Mouse (Mus musculus): ENCODE data around the gene Matn1.

Gene Matn1

DNA sequence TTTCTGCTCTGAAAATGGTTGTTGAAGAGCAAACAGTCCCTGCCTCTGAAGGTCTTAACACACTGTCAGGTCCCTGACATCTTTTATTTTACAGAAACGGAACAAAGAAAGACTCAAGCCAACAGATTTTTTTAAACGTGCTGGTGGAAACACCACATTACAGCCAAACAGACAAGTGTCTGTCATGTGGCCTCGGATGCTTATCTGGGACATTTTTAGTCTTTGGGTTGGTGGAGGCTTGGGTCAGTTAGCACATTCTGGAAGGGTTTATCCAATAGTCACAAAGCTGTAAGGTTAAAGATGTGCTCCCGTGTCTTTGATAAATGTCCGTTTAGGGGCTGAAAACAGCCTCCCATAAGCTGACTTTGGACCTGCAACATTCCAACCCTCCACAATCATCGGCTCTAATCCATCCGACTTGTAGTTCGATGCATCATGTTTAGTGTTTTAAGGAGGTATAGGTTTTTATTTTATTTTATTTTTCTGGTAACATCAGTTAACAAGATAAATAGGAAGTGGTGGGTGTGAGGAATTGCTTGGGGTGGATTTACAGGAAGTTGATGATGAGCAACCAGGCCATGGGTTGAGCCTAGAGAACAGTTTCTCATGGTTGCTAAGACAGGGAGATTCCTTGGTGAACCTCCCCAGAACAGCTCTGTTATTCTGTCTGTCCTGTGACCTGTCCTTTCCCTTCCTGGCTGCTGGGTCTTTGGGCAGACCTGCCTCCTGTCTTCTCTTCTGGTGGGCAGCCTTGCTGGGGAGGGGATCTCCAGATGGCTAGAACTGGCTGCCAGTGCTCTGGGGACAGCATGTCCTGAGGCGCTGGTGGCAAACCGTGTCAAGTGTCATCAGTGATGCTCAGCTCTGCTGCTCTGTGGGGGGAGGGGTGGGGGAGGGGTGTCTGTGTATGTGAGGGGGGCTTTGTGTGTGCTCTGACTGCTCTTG lies 25.1 kb upstream of the Matn1 start:
- DNase-seq = no peak

DNA sequence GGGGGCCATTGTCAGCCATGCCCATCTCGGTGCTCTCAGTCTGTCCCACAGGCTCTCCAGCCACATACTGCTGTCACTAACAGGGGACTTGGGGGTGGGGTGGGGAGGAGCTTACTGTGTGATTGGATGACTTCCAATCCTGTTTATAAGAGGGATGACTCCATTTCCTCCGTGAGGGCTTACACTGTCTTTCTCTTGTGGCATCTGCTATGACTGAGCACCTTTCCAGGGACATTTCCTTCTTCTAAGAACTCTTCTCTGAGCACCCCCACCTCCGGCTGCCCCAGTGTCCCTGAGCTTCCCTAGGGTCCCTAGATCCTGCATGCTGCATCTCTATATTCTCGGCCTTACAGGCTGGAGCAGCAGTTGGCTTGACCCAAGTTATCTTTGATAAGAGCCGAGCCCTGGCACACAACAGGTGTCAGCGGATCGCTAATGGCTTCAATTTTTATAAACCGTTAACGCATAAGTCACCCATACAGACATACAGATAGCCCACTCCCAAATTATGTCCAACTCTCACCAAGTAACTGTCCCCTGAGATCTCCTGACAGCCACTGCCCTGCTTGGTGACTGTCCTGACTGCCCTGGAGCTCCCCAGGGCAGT lies 24.3 kb upstream of the Matn1 start:
- no peak for DNase-seq

DNA sequence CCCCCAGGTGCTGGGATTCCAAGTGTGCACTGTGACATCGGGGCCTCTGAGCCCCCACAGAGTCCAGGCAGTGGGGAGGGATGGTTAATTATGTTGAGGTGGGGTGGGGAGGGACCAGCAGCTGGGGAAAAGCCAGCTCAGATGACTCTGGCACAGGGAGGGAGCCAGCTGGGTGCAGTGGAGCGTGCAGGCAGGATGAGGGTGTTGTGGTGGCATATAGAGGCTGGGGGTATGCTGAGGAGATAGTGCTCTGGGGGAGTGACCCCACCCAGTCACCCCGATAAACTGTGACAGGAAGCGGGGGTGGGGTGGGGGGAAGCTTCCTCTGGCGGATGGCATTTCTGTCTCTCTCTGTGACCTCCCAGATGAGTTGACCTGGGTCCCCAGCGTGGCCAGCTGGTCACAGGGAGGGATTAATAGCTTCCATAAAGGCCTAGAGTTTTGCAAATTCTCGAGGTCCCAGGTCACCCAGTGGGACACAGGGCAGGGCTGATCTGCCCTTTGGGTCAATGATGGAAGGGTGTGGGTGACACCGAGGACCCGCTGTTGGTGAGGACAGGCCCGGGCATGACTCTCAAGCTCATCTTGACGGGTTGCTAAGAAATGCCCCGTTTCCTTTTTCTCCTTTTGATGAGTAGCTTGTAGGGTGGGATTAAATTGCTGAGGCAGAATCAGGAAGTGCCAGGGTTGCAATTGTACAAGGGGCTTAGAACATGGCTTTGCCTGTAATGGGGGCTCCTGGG lies 23.1 kb upstream of the Matn1 start:
- no peak for DNase-seq

DNA sequence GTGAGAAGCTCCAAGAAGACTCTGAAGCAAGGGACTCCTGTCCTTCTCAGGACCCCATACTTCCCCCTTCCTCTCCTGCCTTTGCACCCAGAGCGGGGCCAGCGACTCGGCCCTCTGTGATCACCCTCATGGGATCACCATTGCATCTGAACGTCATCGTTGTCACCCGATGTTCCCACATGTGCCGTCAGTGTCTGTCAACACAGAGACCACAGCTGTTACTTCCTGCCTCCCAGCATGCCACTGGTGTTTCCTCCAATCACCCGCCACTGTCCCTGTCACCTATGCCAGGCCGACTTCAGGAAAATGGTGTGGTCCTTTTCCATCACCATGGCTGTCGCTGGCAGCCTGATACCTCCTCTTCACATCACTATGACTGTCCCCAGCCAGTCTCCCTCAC lies 22.2 kb upstream of the Matn1 start:
- DNase-seq = no peak

DNA sequence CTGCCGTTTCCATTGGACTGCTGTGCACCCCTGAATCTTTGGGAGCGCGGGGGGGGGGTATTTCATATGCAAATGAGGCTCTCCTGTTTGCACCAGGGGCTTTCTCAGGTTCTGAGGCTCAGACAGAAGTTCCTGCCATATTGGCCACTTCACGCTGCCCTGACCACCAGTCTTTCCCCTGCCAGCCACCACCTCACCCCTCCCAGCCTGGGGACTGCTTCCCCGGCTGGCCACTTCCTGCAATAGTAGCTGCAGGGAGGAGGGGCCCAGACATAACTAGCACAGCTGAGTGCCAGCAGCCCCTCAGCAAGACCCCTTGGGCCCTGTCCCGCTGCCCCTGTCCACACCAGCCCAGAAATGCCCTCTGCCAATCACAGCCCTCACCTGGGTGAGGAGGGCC lies 17.9 kb upstream of the Matn1 start:
- DNase-seq = no peak

DNA sequence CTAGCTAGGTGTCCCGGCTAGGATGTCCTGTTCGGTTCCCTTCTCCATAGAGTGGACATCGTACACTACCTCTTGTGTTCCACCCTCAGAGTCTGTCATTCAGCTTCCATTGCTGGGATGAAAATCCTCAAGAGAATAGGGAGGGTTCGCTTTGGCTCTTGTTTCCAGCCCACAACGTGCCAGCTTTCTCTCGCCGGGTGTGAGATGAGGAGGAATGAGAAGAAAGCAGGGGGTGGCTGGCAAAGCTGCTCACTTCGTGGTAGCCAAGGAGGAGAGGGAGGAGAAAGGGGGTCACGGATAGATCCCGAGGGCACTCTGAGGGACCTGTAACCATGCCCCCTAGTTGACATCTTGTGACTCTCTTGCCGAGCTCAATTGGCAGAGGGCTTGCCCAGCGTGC lies 16.4 kb upstream of the Matn1 start:
- no peak for DNase-seq

DNA sequence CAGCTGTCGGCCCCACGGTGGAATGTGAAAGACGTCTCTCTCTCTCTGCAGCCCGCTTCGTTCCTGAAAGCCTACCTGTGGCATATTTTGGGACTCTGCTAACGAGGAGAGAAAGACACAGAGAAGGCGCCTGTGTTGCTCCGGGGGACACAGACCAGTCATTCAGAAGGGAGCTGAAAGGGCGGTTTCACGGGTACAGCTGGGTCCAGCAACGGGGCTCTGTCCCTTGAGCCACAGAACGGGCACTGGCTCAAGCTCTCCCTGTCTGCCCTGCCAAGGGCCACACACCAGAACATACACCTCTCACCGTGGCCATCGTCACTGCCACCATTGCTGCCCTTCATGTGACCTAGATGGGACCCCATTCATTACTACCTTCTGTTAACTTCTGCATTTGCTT lies 1.5 kb upstream of the Matn1 start:
- DNase-seq = no peak

DNA sequence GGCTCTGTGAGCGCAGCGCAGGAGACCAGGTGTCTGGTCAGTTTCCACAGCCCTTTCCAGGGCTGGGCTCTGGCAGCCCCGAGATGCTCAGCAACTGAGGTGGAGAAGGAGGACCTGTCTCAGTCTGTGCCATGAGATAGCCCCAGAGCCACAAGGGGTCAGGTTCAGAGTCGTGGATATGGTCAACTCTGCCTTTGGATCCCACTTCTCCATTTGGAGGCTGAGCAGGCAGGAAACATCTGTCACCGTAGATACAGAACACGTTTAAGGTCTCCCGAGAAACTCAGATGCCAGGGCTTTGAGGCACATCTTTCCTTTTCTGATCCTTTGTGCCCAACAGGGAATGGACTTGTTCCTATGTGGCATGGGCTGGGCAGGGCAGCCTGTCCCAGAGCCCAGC lies 594 bp downstream of the Matn1 start:
- no peak for DNase-seq

DNA sequence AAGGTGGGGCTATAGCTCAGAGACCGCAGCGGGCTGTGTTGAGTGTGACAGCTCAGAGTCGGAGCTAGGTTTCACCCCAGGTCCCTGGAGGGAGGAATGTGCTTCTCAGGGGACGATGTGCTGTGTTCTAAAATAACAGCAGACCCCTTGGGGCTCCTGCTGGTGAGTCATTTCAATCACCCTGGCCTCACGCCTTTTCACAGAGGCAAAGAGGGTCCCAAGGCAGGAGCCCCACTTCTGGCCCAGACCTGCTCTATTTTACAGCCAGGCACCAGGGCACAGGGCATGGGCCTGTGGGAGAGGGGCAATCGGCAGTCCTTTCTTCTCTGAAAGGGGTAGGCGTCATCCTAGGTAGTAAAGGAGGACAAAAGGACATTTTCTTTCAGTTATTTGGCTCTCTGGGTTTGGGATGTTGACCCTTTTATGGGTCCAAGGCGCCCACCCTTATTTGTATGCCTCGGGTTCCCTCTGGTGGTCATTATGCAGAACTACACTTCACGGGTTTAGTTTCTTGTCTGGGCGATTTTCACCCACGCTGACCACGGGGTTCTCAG lies 3.0 kb downstream of the Matn1 start:
- DNase-seq = no peak

DNA sequence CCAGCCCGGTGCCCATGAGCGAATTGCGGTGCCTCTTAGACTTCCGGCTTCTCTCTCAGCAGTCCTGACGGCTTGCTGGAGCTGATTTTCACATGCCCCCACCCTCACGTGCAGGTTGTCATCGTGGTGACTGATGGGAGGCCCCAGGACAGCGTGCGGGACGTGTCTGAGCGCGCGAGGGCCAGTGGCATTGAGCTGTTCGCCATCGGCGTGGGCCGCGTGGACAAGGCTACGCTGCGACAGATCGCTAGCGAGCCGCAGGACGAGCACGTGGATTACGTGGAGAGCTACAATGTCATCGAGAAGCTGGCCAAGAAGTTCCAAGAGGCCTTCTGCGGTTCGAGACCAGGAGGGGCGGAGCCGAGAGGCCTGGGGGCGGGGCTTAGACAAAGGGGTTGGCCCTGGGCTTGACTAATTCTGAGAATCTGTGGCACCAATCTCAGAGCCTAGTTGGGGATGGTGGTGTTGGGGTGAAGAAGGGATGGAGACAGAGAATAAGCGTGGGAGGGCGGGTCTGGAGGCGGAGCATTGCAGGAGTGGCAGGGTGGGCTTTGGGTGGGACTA lies 5.7 kb downstream of the Matn1 start:
- DNase-seq = no peak

DNA sequence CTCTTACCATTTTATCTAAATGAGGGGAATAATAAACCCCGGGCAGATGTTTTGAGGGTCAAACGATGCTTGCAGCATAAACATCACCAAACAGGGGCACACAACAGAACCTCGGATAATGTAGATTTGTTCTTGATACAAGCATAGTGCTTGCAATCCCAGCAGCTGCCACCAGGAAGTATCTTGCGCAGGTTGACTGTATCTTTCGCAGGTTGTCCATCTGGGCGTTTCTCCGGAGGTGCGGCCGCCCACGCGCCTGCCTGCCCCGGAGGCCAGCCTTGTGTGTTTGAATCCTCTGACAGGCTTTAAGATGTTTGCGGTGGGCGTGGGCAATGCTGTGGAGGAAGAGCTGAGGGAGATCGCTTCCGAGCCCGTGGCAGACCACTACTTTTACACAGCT lies 8.3 kb downstream of the Matn1 start:
- DNase-seq = peak in 1 of 2 experiments; percentile 42

DNA sequence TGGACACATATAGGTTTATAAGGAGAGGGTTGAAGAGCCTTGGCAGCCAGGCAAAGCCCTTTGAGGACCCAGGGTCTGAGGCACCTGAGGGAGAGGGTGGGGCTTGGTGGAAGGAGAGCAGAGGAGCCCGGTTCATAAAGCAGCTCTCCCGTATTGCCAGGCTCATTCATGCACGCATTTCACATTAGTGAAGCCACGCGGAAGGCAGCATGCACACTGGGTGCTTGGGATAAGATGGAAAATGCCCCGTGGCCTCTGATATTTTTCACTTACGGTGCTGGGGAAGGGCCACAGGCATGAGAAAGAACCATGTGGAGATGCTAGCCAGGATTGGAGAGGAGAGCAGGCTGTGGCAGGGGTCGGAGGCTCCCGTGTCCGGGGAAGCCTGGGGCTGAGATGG lies 13.0 kb downstream of the Matn1 start:
- no peak for DNase-seq

DNA sequence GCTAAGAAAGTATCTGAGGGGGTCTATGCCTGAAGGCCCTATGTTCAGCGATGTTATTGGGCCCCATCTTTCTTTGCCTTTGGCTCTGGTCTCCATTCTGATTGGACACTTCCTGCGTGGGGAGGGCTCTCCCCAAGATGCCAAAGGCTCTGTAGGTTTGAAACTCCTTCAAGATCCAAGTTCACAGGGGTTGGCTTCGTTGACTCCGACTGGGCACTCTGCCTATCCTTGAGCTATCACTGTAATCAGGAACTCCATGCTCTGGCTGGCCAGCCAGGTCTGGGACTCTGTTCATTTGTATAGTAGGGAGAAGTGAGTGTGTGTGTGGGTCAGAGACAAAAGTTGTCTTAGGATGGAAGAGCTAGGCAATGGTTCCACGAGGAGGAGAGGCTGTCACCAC lies 14.6 kb downstream of the Matn1 start:
- DNase-seq = no peak

DNA sequence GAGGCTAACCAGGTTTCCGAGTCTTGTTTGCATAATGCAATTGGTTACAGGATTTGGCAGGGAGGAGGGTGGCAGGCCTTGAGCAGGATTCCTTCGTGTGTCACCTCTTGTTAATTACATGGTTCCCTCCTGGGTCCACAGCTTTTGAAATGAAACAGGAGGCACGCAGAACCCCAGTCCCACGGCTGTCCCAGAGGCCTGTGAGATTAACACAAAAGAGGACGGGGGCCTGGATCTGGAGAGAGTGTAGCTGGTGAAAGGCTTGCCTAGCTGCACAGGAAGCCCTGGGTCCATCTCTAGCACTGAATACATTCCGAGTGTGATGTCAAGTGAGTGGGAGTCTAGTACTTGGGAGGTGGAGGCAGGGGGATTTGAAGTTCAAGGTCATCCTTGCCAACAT lies 15.5 kb downstream of the Matn1 start:
- no peak for DNase-seq

DNA sequence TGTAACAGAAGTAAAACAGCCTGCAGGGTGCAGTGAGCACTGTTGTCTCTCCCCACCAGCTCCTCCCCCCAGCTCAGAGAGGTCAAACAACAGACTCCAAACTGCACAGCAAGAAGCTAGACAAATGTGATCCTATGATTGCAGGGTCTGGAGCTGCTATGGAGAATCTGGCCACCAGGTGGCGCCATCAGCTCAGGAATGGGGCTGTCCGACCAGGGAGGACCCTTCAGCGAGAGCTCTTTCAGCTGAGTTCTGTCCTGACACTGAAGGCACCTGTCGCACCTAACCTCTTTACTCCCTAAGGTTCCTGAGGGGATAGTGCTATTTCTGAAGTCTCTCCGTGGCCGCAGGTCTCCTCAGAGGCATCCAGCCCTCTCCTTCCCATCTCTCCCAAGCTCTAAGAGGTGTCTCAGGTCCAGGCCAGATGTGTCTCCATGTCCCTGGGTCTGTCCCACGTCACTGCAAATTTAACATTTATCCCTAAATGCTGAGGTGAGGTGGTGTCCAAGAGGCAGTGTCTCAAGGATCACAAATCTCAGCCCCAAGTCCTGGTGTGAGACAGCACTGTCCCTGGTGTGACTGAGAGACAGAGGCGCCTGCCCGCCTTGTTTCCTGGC lies 16.0 kb downstream of the Matn1 start:
- DNase-seq = peak; percentile 51 to 78

DNA sequence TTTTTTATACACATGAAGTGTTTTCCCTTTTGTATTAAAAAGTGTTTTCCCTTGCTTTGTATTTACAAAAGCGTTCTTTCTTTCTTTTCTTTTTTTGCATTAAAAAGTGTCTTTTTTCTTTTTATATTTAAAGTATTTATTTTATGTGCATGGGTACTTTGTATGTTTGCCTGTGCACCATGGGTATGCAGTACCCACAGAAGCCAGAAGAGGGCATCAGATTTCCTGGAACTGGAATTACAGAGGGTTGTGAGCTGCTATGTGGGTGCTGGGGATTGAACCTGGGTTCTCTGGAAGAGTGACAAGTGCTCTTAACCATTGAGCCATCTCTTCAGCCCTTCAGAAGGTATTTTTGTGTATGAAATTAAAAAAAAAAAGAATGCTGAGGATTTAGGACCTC lies 27.1 kb downstream of the Matn1 start:
- no peak for DNase-seq

DNA sequence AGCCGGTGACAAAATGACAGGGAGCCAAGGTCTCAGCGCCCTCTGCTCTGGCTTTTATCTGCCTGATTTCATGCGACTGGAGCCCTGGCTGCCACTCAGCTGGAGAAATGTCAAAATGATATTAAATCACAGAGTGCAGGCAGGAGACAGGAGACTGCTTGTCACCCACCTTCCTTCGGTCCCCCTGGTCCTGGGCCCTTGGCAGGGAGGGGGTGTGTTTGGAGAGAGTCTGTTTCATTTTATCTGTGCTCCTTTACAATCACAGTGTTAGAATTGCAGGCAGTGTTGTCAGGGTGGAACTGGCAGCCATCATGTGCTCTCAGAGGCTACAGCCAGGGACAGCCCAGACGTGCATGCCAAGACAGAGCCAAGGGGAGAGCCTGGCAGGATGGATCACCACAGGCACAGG lies 28.2 kb downstream of the Matn1 start:
- DNase-seq = no peak

DNA sequence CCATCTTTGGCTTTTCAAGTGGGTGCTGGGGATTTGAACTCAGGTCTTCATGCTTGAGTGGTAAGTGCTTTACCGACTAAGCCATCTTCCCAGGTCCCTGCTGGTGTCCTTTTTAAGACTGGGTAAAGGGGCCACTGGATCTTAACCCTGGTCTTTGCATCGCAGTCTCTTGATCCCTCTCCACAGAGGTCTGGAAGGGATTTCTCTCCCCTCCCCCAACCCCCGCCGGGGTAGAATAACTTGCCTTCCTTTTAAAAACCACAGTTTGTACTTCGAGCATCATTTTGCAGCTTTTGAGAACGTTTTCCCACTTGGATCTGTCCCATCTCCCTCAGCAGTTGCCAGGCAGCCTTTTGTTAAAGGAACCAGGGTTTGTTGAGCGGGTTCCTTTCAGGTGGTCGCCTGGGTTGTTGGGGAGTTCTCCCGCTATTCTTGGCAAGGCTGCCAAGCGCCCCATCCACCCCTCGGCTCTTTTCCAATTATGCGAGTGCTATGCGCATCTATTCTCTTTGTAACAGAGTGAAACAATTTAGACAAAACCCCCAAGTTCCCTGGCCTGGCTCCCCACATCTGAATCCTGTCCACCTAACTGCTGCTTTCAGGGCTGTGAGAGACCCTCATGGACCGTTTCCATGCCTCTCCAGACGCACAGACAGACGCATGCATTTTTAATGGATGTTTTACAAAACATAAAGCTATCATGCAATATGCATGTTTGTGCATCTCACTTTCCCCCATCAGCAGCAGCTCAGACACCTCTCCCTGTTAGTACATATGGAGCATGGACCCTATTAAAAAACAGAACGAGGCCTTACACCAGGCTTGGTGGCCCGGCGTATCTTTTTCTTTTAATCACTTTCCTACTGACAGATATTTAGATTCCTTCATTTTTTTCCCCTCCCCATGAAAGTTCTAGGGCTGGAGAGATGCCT lies 29.4 kb downstream of the Matn1 start:
- no peak for DNase-seq

DNA sequence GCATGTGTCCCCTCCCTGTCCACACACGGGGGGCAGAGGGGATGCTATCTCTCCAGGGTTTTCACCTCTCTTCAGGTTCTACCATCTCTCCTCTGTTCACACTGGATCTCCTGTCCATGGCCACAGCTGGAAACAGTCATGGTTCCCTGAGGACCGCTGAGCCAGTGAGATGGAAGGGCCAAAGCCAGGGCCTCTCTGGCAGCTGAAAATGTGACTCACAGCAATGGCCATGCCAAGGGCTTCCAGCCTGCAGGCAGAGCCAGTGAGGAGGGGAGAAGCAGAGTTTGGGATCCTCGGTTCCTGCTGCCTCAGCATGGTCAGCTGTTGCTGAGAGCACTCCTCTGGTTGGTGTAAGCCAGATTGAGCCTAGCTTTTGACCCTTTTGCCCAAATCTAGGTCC lies 34.8 kb downstream of the Matn1 start:
- DNase-seq = no peak

DNA sequence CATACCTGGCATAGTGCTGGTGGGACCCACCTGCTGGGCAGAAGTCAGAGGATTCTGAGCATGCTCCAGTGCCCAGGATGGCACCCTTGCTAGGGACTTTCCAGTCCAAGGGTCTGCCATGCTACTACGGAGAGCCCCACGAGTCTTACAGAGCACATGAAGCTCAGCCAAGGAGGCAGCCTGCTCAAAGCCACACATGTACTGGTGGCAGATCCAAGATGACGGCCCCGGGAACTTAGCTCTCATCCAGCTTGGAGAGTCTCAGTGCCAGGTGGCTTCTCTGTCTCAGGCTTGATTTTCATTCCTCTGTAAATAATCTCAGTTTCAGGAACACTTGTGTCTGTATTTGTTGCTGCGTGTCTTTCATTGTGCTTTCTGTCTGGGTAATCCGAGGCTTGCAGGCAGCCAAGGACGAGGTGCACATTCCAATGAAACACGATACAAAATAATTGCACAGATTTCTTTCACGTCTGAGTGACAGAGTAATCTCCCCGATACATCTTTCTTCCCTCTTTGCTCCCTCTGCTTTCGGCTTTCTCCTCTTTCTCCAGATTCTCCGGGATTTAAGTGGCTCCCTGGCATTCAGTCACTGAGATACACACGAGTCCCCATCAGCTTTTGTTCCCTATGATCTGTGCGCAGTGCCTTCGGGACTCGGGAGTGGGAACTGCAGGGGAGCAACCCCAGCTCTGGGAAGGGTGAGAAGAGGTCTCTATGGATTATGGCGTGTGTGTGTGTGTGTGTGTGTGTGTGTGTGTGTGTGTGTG lies 40.4 kb downstream of the Matn1 start:
- no peak for DNase-seq

DNA sequence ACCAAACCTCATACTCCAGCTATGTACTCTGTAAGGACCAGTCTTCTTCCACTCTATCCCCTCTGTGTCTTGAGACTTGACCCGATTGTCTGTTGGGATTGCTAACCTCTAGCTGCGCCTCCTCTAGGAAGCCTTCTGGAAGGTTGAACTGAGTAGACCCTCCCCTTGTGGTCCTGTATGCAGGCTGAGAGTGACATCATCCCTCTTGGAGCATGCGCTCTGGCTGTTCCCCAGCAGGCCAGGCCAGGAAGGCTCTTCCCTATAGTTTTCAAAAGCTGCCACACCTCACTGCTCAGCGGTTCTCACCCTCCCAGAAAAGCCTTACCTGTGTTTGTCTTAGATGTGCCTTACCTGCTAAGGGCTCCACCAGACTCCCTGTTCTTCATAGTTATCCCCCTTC lies 42.9 kb downstream of the Matn1 start:
- no peak for DNase-seq
